Mouse (Mus musculus): ENCODE results near the gene Igflr1. TPM values are rescaled to one million over a fixed set of nuclear protein-coding genes. Genes with fewer than 3 reads are reported as not detected.

The Igflr1 gene
- polyA plus RNA-seq, 1 experiment from 2014 or later, result 6.0 TPM

GRCm38 (mm10) chr7:30592772-30593423, 27.7 kb downstream of the Igflr1 start:
- no peak overlapping the region for H3K27ac ChIP-seq
- no peak overlapping the region for H3K9ac ChIP-seq
- H3K9me3 ChIP-seq (replicated peaks), result no peaks in the 10 kb centered on the region
- 48% methylated on average over 5 of the region's 5 CpGs for WGBS
- H3K4me2 ChIP-seq, result no peak overlapping the region
- ATAC-seq (replicated peaks; ENCODE audit: low FRiP score), result no peak
- H3K36me3 ChIP-seq, result no peaks in the 10 kb centered on the region
- H3K4me3 ChIP-seq (replicated peaks), result no peak overlapping the region
- 0 out of 2 replicates have a peak, but pooled peaks cover 3% of the 10 kb centered on the region for H3K27me3 ChIP-seq
- peaks cover 11% of the 10 kb centered on the region for H3K4me1 ChIP-seq

GRCm38 (mm10) chr7:30593579-30594509, 28.6 kb downstream of the Igflr1 start:
- whole genome bisulfite sequencing, result 82% methylated on average over 10 of the region's 10 CpGs
- no peak overlapping the region for H3K4me3 ChIP-seq (replicated peaks)
- H3K9ac ChIP-seq, result no peak overlapping the region
- H3K9me3 ChIP-seq (replicated peaks), result no peaks in the 10 kb centered on the region
- no peaks in the 10 kb centered on the region for H3K36me3 ChIP-seq
- ATAC-seq (replicated peaks; ENCODE audit: low FRiP score), result no peak
- peaks cover 11% of the 10 kb centered on the region for H3K4me1 ChIP-seq
- 0 out of 2 replicates have a peak, but pooled peaks cover 3% of the 10 kb centered on the region for H3K27me3 ChIP-seq
- no peak overlapping the region for H3K27ac ChIP-seq
- H3K4me2 ChIP-seq, result no peak overlapping the region

GRCm38 (mm10) chr7:30594510-30595024, 29.3 kb downstream of the Igflr1 start:
- 0 out of 2 replicates have a peak, but pooled peaks cover 3% of the 10 kb centered on the region for H3K27me3 ChIP-seq
- no peak overlapping the region for H3K4me3 ChIP-seq (replicated peaks)
- H3K27ac ChIP-seq, result no peak overlapping the region
- no peak overlapping the region for H3K9ac ChIP-seq
- H3K9me3 ChIP-seq (replicated peaks), result no peaks in the 10 kb centered on the region
- no peak for ATAC-seq (replicated peaks; ENCODE audit: low FRiP score)
- no peaks in the 10 kb centered on the region for H3K36me3 ChIP-seq
- 61% methylated on average over 4 of the region's 4 CpGs for WGBS
- peaks cover 12% of the 10 kb centered on the region for H3K4me1 ChIP-seq
- no peak overlapping the region for H3K4me2 ChIP-seq

GRCm38 (mm10) chr7:30596093-30596492, 30.9 kb downstream of the Igflr1 start:
- H3K4me2 ChIP-seq, result no peak overlapping the region
- H3K27me3 ChIP-seq, result 0 out of 2 replicates have a peak, but pooled peaks cover 3% of the 10 kb centered on the region
- H3K9me3 ChIP-seq (replicated peaks), result no peaks in the 10 kb centered on the region
- no peak overlapping the region for H3K9ac ChIP-seq
- peaks cover 14% of the 10 kb centered on the region for H3K4me1 ChIP-seq
- H3K27ac ChIP-seq, result no peak overlapping the region
- whole genome bisulfite sequencing, result 86% methylated on average over 5 of the region's 5 CpGs
- H3K4me3 ChIP-seq (replicated peaks), result no peak overlapping the region
- no peaks in the 10 kb centered on the region for H3K36me3 ChIP-seq
- ATAC-seq (replicated peaks; ENCODE audit: low FRiP score), result no peak

- Histone ChIP-seq H3K27me3 (0 out of 2 replicates have a peak, but pooled peaks cover 3% of the 10 kb centered on the region), H3K4me3 (replicated peaks) (no peak overlapping the region), H3K36me3 (no peaks in the 10 kb centered on the region), H3K9ac (no peak overlapping the region), H3K4me1 (peaks cover 14% of the 10 kb centered on the region), H3K27ac (no peak overlapping the region), H3K9me3 (replicated peaks) (no peaks in the 10 kb centered on the region), H3K4me2 (no peak overlapping the region)
- WGBS, result 81% methylated on average over 5 of the region's 5 CpGs
- ATAC-seq (replicated peaks; ENCODE audit: low FRiP score), result no peak
These were observed 31.6 kb downstream of the Igflr1 start for GRCm38 (mm10) chr7:30596811-30597210.

GRCm38 (mm10) chr7:30598786-30599185, 33.6 kb downstream of the Igflr1 start, which contains the start of gene Zbtb32:
TSS of gene Zbtb32 (minus strand) at chr7:30598909.
- no peaks in the 10 kb centered on the region for H3K9me3 ChIP-seq (replicated peaks)
- H3K4me1 ChIP-seq, result peaks cover 29% of the 10 kb centered on the region
- H3K4me2 ChIP-seq, result peak within 1 kb of the TSS; percentile 27; the same call in 1 of the 2 replicates
- no peak within 1 kb of the TSS for H3K4me3 ChIP-seq (replicated peaks)
- H3K27me3 ChIP-seq, result 0 out of 2 replicates have a peak, but pooled peaks cover 3% of the 10 kb centered on the region
- ATAC-seq (replicated peaks; ENCODE audit: low FRiP score), result no peak
- no peaks in the 10 kb centered on the region for H3K36me3 ChIP-seq
- 95% methylated on average over 12 of the region's 12 CpGs for WGBS
- H3K9ac ChIP-seq, result no peak within 1 kb of the TSS
- H3K27ac ChIP-seq, result peak within 1 kb of the TSS; percentile 67

- under 1% methylated on average over 16 of the region's 16 CpGs for WGBS
- H3K27ac ChIP-seq, result peak overlapping the region; percentile 67
These were observed 34.7 kb downstream of the Igflr1 start for GRCm38 (mm10) chr7:30599933-30600353.

GRCm38 (mm10) chr7:30600651-30601050, 35.4 kb downstream of the Igflr1 start:
- peak; percentile 9; the same call in 1 of the 2 replicates for ATAC-seq (replicated peaks; ENCODE audit: low FRiP score)
- H3K4me2 ChIP-seq, result 0 out of 2 replicates have a peak overlapping the region, but pooled peaks have one; percentile 27
- WGBS, result 70% methylated on average over 7 of the region's 7 CpGs

More at GRCm38 (mm10) chr7:30599933-30600353, 34.7 kb downstream of the Igflr1 start:
- H3K4me1 ChIP-seq, result peaks cover 38% of the 10 kb centered on the region
- H3K4me3 ChIP-seq (replicated peaks), result no peak overlapping the region
- no peaks in the 10 kb centered on the region for H3K9me3 ChIP-seq (replicated peaks)
- no peaks in the 10 kb centered on the region for H3K27me3 ChIP-seq
- ATAC-seq (replicated peaks; ENCODE audit: low FRiP score), result peak; percentile 93
- H3K36me3 ChIP-seq, result no peaks in the 10 kb centered on the region
- H3K9ac ChIP-seq, result no peak overlapping the region
- H3K4me2 ChIP-seq, result peak overlapping the region; percentile 27; the same call in 1 of the 2 replicates

GRCm38 (mm10) chr7:30602583-30602982, 37.4 kb downstream of the Igflr1 start:
- ATAC-seq (replicated peaks; ENCODE audit: low FRiP score), result 0 out of 2 replicates have a peak, but pooled peaks have one; percentile 61
- H3K36me3 ChIP-seq, result no peaks in the 10 kb centered on the region
- no peak overlapping the region for H3K4me2 ChIP-seq
- no peak overlapping the region for H3K4me3 ChIP-seq (replicated peaks)
- peak overlapping the region; percentile 82 for H3K27ac ChIP-seq
- 22% methylated on average over 3 of the region's 3 CpGs for WGBS
- H3K9ac ChIP-seq, result no peak overlapping the region
- peaks cover 38% of the 10 kb centered on the region for H3K4me1 ChIP-seq
- H3K27me3 ChIP-seq, result no peaks in the 10 kb centered on the region
- no peaks in the 10 kb centered on the region for H3K9me3 ChIP-seq (replicated peaks)

More at GRCm38 (mm10) chr7:30600651-30601050, 35.4 kb downstream of the Igflr1 start:
- Histone ChIP-seq H3K27me3 (no peaks in the 10 kb centered on the region), H3K9me3 (replicated peaks) (no peaks in the 10 kb centered on the region), H3K36me3 (no peaks in the 10 kb centered on the region), H3K27ac (peak overlapping the region; percentile 67), H3K9ac (no peak overlapping the region), H3K4me1 (peaks cover 38% of the 10 kb centered on the region), H3K4me3 (replicated peaks) (no peak overlapping the region)

- no peaks in the 10 kb centered on the region for H3K27me3 ChIP-seq
- no peaks in the 10 kb centered on the region for H3K36me3 ChIP-seq
- no peaks in the 10 kb centered on the region for H3K9me3 ChIP-seq (replicated peaks)
- ATAC-seq (replicated peaks; ENCODE audit: low FRiP score), result no peak
- no peak overlapping the region for H3K4me3 ChIP-seq (replicated peaks)
- H3K27ac ChIP-seq, result no peak overlapping the region
- H3K4me1 ChIP-seq, result peaks cover 44% of the 10 kb centered on the region
- WGBS, result 37% methylated on average over 8 of the region's 8 CpGs
- no peak overlapping the region for H3K4me2 ChIP-seq
- no peak overlapping the region for H3K9ac ChIP-seq
These were observed 39.2 kb downstream of the Igflr1 start for GRCm38 (mm10) chr7:30604424-30604823.

- H3K9ac ChIP-seq, result no peak overlapping the region
- H3K4me2 ChIP-seq, result no peak overlapping the region
- no peaks in the 10 kb centered on the region for H3K27me3 ChIP-seq
- H3K4me1 ChIP-seq, result peaks cover 39% of the 10 kb centered on the region
- ATAC-seq (replicated peaks; ENCODE audit: low FRiP score), result no peak
- no peaks in the 10 kb centered on the region for H3K36me3 ChIP-seq
- H3K4me3 ChIP-seq (replicated peaks), result no peak overlapping the region
- no peaks in the 10 kb centered on the region for H3K9me3 ChIP-seq (replicated peaks)
- no peak overlapping the region for H3K27ac ChIP-seq
- 86% methylated on average over 8 of the region's 8 CpGs for WGBS
These were observed 39.7 kb downstream of the Igflr1 start for GRCm38 (mm10) chr7:30604944-30605343.
